Mouse (Mus musculus): ENCODE results near the gene Cnbp. TPM values are rescaled to one million over a fixed set of nuclear protein-coding genes. Genes with fewer than 3 reads are reported as not detected.

Gene Cnbp
- total RNA-seq, 2 experiments from 2014 or later: 255 TPM

DNA sequence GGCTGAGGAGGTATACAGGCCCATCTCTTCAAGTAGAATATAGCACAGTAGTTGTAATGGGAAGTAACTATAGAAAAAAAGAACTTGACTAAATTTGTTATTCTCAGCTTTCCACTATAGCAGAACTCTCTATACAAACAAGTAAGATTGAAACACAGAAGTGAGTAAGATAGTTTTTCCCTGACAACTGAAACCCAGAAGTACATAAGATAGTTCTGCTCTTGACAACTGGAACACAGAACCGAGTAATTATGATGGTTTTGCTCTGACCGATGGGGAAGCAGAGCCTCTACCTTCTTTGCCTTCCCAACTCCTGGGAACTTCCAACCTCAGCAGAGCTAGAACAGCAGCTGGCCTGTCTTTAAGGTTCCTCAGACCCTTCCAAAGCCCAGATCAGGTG, 41.8 kb downstream of the Cnbp start:
- DNase-seq (ENCODE audit: extremely low spot score in 1 of 2, low spot score in 2 of 2): no peak
- intact Hi-C loops (cut with DNase I): no loop called here

DNA sequence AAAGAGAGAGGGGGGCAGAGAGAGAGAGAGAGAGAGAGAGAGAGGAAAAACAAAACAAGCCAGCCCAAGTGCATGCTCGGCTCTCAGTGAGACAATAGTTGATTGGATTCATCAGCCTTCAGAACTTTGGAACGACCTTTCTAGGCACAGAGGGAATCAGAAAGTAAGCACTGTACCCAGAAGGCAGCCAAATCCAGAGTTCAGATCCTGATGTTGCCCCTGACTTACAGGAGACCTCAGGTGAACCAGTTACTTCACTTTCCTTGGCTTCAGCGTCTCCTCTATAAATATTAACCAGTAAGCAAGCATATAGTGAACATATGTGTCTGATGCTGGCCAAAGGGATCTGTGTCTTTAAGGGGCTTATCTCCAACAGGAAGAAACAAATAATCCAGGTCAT, 42.4 kb downstream of the Cnbp start:
- intact Hi-C loops (cut with DNase I): no loop called here
- no peak for DNase-seq (ENCODE audit: extremely low spot score in 1 of 2, low spot score in 2 of 2)

DNA sequence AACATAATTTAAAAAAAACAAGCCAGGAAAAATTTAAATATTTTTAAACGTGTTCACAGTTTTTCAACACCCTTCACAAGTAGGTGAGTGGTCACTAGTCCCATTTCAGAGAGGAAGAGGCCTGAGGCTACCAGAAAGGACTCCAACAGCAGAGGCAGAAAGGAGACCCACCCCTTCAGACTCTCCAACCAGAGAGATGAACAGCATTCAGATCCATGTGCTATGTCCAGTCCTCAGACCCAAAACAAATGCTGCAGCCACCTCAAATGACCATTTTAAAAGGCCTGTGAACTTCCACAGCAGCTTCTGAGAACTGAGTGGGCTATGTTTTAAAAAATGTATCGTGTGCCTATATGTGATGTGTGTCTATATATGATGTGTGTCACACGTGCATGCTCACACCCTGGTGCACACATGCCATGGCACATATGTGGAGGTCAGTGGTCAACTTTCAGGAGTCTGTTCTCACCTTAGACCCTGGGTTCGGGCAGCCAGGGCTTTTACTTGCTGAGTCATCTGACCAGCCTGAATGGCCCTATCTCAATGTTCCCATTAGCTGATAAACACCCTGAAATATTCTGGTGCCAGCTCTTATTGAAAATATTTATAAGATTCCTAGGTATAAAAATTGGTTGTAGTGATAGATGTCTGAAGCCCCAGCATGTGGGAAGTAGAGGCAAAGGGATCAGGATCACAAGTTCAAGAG, 43.0 kb downstream of the Cnbp start:
- intact Hi-C loops (cut with DNase I): no loop called here
- DNase-seq (ENCODE audit: extremely low spot score in 1 of 2, low spot score in 2 of 2): no peak

DNA sequence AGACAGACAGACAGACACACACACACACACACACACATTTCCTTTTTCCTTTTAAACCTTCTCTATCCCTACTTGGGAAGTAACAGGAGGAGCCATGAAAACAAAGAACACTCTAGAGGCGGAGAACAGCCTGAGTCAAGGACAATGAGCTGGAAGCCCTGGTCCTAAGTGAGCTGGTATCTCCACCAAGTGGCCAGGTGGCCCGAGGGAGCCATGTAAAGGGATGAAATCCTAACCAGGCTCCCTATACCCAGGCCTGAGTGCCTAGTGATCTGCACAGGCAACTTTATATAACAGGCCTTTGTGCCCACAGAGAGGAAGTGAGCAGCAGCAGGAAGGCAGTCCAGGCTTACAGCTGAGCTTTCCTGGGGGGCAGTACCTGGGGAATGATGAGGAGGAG, 44.0 kb downstream of the Cnbp start:
- intact Hi-C loops (cut with DNase I): no loop called here
- no peak for DNase-seq (ENCODE audit: extremely low spot score in 1 of 2, low spot score in 2 of 2)

DNA sequence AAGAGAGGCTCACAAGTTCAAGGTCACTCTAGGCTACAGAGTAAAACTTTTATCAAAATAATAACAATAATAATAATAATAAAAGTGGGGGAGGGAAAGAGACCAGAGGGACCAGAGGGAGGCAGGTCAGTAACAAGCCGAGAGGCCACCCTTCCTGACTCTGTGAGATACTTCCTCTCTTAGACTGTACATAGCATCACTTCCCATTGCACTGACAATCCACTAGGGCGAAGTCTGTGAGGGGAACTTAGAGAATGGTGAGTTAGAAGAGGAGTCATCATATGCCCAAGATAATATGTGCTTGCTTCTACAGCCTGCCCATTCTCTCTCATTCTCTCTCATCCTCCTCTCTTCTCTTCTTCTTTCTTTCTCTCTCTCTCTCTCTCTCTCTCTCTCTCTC, 44.9 kb downstream of the Cnbp start:
- intact Hi-C loops (cut with DNase I): no loop called here
- DNase-seq (ENCODE audit: extremely low spot score in 1 of 2, low spot score in 2 of 2): no peak

DNA sequence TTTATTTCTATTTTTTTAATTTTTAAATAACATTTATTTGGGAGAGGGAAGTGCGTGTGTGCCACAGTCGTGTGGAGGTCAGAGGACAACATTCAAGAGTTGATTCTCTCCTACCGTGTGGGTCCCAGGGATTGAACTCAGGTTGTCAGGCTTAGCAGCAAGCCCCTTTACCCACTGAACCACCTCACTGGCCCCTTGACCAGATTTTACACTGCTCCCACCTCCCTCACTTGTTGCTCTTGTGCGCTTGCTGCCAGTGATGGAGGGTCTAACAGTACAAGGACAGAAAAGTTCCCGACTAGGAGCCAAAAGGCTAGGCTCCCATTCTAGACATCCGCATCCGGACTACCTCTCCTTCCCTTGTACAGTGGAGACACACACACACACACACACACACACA, 45.5 kb downstream of the Cnbp start:
- intact Hi-C loops (cut with DNase I): no loop called here
- DNase-seq (ENCODE audit: extremely low spot score in 1 of 2, low spot score in 2 of 2): no peak

DNA sequence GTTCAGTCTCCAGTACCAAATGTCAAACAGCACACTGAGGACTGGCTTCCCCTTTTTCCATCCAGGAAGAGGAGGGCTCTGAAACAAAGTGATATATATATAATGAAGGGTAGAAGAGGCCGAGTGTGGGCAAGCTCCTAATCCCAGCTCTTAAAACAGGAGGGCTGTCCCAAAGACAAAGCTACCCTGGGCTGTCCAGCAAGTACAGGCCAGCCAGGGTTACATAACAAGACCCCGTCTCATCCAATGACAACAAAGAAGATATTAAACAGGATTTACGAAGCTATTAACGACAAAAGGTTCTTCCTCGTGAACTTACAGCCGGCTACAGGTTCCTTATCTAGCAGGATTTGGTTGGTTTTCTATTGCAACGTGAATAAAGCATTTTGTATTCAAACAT, 46.0 kb downstream of the Cnbp start:
- intact Hi-C loops (cut with DNase I): no loop called here
- DNase-seq (ENCODE audit: extremely low spot score in 1 of 2, low spot score in 2 of 2): no peak

DNA sequence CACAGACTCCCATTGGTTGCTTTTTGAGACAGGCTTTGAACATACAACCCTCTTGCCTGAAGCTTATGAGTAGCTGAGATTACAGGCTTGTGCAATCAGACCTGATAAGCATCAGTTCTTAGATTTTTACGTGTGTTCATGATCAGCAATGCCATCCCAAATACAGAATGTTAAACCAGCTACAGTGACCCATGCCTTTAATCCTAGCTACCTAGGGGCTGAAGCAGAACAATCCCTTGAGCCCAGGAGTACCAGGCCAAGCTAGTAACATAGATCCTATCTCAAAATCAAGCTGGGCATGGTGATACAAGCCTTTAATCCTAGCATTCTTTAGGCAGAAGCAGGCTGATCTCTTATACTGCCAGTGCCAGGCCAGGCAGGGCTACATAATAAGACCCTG, 46.9 kb downstream of the Cnbp start:
- no peak for DNase-seq (ENCODE audit: extremely low spot score in 1 of 2, low spot score in 2 of 2)
- intact Hi-C loops (cut with DNase I): no loop called here

DNA sequence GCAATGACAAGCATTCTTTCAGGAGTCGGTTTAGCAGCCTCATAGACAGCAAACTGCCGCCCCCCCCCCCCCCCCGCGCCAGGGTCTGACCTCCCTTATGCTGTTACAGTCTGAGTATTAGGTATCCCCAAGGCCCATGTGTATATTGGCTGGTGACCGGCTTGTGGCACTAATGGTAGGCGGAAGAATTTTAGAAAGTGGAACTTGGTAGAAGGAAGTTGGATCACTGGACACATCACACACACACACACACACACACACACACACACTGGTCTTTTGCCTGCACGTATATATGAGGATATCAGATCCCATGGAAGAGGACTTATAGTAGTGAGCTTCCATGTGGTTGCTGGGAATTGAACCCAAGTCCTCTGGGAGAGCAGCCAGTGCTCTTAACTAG, 48.4 kb downstream of the Cnbp start:
- intact Hi-C loops (cut with DNase I): no loop called here
- no peak for DNase-seq (ENCODE audit: extremely low spot score in 1 of 2, low spot score in 2 of 2)

DNA sequence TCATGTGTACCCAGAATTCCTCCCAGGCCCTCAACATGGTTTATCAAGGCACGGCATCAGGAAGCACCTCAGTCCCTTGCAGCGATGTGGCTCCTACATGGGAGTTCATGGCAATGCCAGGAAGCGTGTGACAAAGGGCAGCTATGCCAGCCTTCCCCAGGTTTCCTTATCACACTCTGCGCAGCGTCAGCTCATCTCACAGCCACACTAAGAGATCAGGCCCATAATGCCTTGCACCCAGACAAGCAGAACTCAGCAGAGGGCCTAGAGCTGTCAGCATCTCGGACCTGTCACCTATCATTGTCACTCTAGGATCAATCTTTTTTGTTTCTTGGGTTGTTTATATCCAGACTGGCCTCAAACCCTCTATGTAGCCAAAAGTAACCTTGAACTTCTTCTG, 51.3 kb downstream of the Cnbp start:
- DNase-seq (ENCODE audit: extremely low spot score in 1 of 2, low spot score in 2 of 2): no peak
- intact Hi-C loops (cut with DNase I): no loop called here

DNA sequence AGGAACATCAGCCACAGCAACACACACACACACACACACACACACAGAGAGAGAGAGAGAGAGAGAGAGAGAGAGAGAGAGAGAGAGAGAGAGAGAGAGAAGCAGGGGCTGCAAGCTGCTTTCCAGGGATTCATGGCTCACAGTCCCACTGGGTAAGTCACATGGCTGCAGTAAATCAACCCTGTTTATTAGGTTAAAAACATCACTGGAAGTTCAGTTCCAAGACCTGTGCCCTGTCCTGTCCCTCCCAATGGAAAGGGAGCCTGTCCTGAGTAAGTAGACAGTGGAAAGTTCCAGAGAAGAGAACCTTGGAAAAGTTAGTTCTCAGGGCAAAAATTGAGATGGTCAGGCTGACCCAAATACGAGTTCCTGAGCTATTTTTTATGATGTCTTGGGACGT, 53.6 kb downstream of the Cnbp start:
- DNase-seq (ENCODE audit: extremely low spot score in 1 of 2, low spot score in 2 of 2): no peak
- intact Hi-C loops (cut with DNase I): no loop called here

DNA sequence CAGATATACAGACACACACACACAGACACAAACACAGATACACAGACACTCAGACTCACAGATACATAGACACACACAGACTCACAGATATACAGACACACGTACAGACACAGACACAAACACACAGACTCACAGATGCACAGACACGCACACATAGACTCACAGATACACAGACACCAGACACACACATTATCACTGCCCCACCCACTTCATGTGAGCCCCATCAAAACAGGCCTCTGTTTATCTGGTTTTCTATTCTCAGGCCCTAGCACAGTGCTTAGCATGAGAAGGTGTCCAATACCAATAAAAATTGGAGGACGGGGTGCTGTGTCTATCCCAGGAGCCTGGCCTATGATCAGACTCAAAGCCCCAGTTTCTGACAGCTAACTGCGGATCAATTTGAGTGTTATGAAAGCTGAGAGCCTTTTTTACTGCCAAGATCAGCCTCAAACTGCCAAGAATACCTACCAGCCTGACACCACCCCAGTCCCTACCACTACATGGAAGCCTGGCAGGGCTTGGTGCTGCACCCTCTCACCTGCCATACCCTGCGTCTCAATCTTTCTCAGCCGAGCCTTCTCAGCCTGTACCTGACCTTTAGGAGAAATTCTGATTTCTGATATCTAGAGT, 54.5 kb downstream of the Cnbp start:
- DNase-seq (ENCODE audit: extremely low spot score in 1 of 2, low spot score in 2 of 2): no peak
- intact Hi-C loops (cut with DNase I): no loop called here

DNA sequence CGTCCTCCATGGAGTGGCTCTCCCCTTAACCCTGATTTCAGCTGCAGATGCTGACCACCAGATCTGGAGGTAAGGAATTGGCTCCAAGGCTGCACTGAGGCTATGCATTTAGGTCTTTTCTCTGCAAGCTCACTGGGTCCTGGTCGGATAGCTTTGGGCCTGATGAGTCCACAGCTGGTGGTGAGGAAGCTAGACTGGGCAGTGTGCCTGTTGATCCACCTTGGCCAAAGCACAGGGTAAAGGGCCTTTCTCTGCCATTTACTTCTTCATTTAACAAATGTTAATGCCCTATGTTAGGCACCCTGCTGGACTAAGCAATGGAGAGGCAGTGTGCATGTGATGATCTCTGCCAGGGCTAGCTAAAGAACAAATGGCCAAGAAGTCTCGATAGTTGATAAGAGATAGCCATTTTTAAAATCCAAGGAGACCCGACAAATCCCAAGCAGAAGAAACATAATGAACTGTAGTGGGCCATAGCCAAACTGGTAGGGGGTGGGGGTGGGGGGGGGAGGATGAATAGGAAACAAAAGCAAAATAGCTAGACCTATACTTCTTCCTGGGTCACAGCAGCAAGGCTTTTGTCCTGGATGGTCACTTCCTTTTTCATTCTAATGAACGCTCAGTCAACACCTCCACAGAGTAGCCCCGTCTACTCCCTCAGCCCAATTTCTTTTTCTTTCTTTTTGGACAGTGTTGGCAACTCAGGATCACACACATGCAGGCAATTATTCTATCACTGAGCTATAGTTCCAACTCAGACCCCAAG, 55.3 kb downstream of the Cnbp start:
- intact Hi-C loops (cut with DNase I): no loop called here
- no peak for DNase-seq (ENCODE audit: extremely low spot score in 1 of 2, low spot score in 2 of 2)

DNA sequence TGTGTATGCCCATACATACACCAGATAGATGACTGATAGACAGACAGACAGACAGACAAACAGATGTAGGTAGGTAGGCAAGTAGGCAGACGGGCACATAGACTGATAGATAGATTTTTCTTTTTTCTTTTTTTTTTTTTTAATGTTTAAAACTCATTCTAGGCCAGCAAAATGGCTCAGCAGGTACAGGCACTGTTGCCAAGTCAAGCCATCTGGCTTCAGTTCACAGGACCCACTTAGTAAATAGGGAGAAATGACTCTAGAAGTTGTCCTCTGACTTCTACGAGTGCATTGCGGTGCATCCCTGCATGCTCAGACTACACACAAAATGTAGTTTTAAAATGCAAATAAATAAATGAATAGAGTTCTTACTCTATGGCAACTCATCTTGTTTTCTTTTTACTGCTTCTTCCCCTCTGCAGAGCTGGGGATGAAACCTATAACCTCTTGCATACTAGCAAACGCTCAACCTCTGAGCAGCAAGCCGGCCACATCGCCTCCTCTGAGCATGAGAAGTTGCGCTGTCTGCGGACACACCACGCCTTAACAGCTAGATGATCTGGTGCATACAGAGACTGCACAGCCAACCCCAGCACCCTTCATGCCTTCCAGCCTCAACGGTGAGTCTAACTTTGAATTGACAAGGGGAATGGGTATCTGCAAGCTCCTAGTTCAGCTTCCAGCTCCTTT, 56.9 kb downstream of the Cnbp start:
- intact Hi-C loops (cut with DNase I): no loop called here
- no peak for DNase-seq (ENCODE audit: extremely low spot score in 1 of 2, low spot score in 2 of 2)

Other genes starting within 250 kb of the Cnbp start
- 10 to 100 TPM; 10.8 to 12.8 TPM for gene Aplf, start 178.9 kb downstream of the Cnbp start, total RNA-seq (2021)
- 1 to 10 TPM; 3.5 to 4.2 TPM for gene Efcc1, start 120.2 kb downstream of the Cnbp start, total RNA-seq (2021)
- gene Gp9, start 73.0 kb downstream of the Cnbp start, total RNA-seq (2021): under 1 TPM; 0.41 to 0.55 TPM
- gene Rab43, start 38.9 kb downstream of the Cnbp start, total RNA-seq (2021): 10 to 100 TPM; 17.4 to 17.6 TPM
- gene Gm45140, start 15.3 kb downstream of the Cnbp start, total RNA-seq (2021): 1 to 10 TPM; 2.1 to 3.9 TPM
- 10 to 100 TPM; 29.3 to 31.7 TPM for gene Isy1, start 12.3 kb downstream of the Cnbp start, total RNA-seq (2021)
- gene Copg1, start 36.7 kb upstream of the Cnbp start, total RNA-seq (2021): 100 to 1,000 TPM; 183 to 198 TPM
- gene Hmces, start 62.8 kb upstream of the Cnbp start, total RNA-seq (2021): 10 to 100 TPM; 25.8 to 27.3 TPM
- 10 to 100 TPM; 70.6 to 73.5 TPM for gene H1fx, start 130.5 kb upstream of the Cnbp start, total RNA-seq (2021)
- gene Rab7, start 194.2 kb upstream of the Cnbp start, total RNA-seq (2021): 100 to 1,000 TPM; 325 to 332 TPM
- gene Rpn1, start 233.4 kb upstream of the Cnbp start, total RNA-seq (2021): 100 to 1,000 TPM; 179 to 193 TPM